Mouse (Mus musculus): ENCODE measurements around the gene Nacc2. TPM values are rescaled to one million over a fixed set of nuclear protein-coding genes. Genes with fewer than 3 reads are reported as not detected.

Gene Nacc2
- 1.1 and 1.2 TPM in 2 replicates for total RNA-seq (2015)
- 0.67 and 1.2 TPM in 2 replicates for total RNA-seq (2017)

DNA sequence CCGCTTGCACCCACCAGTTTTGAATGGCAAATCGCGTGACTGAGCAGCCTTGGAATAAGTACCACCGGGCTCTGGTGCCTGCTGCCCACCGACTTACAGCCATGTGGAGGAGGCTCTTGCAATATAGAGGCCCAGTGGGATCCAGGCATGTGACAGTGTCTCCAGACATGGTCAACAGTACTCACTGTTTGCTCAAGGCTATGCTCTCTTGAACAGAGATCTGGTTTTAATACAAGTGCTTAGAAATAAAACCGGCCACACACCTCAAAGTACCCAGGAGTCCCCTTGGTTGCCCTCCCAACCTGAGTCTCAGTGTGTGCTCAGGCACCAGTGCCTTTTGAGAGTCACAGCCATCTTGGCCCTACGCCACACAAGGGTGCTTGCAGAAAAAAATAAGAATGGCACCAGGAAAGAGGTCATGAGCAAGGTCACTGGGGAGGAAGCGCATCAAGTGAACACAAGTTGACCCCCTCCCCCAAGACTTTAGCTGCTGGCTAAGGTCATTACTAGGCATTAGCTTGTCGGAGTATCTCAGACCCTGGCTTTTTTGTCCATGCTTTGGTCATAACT, at the start of gene Nacc2:
Nacc2 (minus strand) TSS at position 142 of the 570 bp plus-strand sequence.
- ATAC-seq (replicated peaks; ENCODE audit: poor library complexity): 0 out of 2 replicates have a peak, but pooled peaks have one; percentile 19

- ATAC-seq (replicated peaks; ENCODE audit: poor library complexity): no peak
These were observed 49.1 kb upstream of the Nacc2 start for GRCm38 (mm10) chr2:26172166-26172565.

DNA sequence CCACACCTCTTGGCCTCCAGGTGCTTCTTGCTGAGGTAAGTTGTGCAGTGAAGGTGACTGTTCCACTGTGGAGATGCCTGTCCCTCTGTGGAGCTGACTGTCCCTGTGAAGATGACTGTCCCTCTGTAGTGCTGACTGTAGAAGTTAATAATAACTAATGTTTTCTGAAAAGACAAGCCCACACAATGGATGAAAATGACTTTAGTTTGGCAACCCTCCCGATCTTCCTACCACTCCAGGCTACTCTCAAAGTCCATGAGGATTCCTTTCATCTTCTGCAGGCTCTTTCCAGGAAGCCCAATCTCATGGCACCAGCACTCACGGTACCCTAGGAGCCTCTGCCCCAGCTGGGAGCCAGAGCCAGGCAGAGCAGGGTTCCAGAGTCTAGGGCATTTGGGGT, 47.4 kb upstream of the Nacc2 start:
- no peak for ATAC-seq (replicated peaks; ENCODE audit: poor library complexity)

DNA sequence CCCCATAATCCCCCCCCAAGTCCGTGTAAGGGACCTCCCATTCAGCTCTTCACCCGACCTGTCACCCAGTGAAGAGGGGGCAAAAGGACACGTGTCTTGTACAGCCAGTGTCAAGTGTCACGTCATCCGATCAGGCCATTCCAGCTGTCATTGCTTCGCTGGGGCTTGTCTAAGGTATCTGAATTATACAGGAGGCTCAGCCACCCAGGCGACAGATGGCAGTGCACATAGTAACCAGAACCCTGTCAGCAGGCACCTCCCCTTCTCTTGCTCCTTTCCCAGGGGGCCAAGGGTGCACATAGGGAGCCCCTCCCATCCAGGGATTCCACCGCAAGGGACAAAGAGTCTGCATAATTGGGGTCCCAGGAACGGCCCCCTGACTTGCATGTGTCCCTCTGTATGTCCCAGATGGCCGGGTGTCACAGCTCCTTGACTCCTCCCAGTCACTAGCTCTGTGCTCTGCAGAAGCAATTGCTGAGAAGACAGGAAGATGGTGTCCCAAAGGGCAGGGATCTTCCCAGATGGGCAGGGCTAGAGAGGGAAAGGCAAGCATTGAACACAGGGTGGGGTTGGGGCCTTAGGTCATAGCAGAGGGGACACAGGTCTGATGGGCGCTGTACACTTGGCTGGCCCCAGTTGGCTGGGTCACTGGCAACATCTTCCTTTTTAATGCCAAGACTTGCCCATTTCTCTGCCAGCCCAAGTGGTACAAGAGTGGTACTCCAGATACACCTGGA, 46.0 kb upstream of the Nacc2 start:
- ATAC-seq (replicated peaks; ENCODE audit: poor library complexity): no peak

DNA sequence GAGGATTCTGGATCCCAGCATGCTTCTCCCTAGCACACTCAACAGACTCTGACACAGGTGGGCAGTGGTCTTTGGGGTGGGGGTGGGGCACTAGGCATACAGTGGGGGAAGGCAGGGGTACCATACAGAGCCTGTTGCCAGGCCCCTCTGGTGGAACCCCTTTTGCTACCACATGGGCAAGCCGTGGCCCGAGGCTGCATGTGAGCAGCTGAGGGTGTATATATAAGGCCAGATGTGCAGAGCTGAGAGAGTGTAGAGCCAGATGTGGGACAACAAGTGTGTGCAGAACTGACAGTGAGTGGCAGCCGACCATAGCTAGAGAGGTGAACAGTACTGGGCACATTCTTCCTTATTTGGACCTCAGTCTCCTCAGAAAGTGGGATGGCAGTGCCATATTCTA, 43.9 kb upstream of the Nacc2 start:
- ATAC-seq (replicated peaks; ENCODE audit: poor library complexity): no peak

- ATAC-seq (replicated peaks; ENCODE audit: poor library complexity): no peak
These were observed 35.0 kb upstream of the Nacc2 start for GRCm38 (mm10) chr2:26158064-26158463.

DNA sequence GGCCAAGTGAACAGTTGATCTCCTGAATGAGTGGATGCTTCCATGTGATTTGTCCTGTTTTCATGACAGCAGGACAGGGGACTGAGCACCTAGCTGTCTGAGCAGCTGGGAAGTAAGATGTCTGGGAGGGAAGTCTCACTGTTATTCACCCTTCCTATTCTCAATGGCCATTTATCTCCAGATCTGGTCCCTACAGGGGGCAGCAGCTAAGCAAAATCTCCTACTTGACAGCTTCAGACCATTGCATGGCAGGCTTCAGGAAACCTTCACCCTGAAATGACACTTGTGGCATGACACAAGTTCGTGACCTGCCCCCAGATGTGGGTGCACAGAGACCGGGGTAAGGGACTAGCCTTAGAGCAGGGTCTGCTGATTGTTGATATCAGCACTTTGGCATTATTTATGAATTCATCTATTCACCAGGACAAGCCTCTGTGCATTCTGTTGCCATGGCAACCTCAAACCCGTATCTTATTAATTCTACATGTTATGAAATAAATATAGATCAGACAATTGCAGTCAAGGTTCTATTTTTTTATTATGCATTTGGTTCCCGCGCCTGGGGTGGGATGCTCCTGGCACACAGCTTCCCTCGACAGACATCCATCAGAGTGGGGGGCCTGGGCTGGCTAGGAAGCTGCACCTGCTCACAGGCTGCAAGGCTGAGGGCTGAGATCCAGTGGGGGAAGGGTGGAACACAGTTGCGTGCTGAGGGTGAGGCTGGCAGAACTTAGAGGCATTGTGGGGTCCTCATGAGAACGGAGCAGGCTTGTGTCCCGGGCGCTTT, 33.4 kb upstream of the Nacc2 start:
- ATAC-seq (replicated peaks; ENCODE audit: poor library complexity): no peak

GRCm38 (mm10) chr2:26155737-26156136, 32.7 kb upstream of the Nacc2 start:
- ATAC-seq (replicated peaks; ENCODE audit: poor library complexity): no peak

- ATAC-seq (replicated peaks; ENCODE audit: poor library complexity): peak; percentile 84
These were observed 31.6 kb upstream of the Nacc2 start for GRCm38 (mm10) chr2:26154586-26154985.

DNA sequence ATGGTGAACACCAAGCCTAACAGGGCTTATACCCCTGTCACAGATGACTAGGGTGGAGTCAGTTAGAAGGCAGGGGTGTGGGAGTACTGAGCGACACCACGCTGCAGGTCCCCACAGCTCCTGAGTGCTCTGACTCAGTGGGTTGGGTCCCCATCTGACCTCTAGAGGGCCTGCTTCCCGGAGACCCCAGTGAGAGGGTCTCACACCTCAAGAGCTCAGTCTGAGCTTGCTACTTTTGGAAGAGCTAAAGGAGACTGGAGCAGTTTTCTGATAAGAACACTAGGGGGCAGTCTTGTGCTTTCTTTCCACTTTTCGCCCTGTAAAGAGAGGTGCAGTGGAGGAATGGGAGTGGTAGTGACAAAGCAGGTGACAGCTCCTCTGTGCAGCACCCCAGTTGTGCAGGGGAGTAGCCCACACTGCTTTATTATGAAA, 30.9 kb upstream of the Nacc2 start:
- ATAC-seq (replicated peaks; ENCODE audit: poor library complexity): peak; percentile 82

GRCm38 (mm10) chr2:26153295-26153694, 30.3 kb upstream of the Nacc2 start:
- 0 out of 2 replicates have a peak, but pooled peaks have one; percentile 26 for ATAC-seq (replicated peaks; ENCODE audit: poor library complexity)

- ATAC-seq (replicated peaks; ENCODE audit: poor library complexity): no peak
These were observed 24.8 kb upstream of the Nacc2 start for GRCm38 (mm10) chr2:26147706-26148370.

DNA sequence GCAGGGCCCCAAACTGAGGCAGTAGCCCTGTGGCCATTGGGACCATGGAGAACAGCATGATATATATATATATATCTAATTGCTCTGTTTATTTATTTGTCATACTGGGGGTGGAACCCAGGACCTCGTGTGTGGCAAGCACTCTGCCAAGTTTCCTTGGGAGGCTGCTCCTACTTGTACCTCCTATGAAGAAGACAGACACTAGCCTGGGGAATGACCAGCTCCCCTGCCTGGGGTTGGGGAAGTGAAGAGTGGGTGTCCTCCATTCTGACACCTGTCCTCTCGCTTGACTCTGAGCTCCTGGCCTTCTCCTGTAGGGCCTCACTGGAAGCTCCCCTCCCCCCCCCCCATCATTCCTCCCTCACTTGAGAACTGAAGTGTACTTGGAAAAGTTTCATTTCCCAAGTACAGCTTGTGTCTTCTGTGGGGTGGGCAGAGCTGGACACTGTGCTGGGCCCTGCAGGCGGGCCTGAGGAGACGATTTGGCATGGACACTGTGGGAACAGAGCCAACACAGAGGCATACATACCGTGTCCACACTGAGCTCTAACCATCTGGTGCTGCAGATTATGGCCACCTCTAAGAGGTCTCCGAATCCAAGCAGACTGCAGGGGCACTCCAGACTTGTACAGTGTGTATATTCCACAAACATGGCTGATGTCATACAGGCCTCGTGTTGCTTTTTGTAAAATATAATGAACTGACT, 23.5 kb upstream of the Nacc2 start:
- no peak for ATAC-seq (replicated peaks; ENCODE audit: poor library complexity)

DNA sequence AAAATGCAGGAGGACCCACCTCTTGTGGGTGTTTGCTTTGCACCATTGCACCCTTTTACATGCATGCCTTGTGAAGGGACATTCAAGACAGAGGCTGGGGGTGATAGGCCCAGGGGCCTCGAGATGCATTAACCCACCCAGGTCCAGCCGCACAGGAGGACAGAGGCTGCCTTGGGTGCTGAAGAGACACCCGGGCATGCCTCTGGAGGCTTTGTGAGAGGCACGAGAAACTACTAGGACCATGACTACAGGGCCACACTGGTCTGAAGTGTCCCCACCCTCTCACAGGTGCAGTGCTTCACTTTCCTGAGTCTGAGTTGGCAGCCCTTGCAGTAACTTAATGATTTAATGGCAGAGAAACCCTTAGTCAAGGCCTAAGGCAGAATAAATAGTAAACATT, 22.1 kb upstream of the Nacc2 start:
- no peak for ATAC-seq (replicated peaks; ENCODE audit: poor library complexity)

DNA sequence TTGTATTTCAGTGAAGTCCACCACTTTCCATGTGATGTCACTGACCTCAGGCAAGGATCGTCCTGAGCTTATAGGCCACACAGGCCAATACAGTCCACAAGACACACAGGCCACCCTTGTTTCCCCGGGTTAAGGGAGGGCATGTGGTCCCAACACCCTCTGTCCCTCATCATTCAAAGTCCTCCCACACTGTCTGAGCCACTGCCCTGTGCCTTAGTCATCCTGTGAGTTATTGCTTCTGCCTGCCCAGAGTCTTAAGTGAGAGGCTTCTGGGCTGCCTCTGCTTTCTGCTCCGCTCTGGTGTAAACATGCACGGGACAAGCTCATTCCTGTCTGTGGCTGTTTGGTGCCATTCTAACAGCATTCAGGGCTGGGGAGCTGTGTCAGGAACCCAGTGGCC, 21.3 kb upstream of the Nacc2 start:
- ATAC-seq (replicated peaks; ENCODE audit: poor library complexity): no peak

DNA sequence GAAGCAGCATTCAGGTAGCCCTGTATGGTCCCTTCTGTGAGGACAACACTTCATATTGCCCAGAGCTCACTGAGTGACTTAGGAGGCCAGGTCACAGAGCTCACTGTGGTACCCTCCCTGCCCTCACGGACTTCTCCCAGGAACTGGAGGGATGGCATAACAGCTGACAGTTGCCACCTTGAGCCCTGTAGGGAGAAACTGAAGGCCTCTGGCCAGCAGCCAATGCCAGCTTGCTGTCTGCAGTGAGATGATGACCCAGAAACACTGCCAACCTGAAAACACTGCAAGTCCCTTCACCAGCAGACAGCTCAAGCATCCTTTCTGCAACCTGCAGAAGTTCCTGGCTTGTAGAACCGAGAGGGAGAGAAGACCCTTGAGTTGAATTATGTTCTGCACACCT, 20.5 kb upstream of the Nacc2 start:
- ATAC-seq (replicated peaks; ENCODE audit: poor library complexity): no peak

- no peak for ATAC-seq (replicated peaks; ENCODE audit: poor library complexity)
These were observed 20.0 kb upstream of the Nacc2 start for GRCm38 (mm10) chr2:26142986-26143385.

DNA sequence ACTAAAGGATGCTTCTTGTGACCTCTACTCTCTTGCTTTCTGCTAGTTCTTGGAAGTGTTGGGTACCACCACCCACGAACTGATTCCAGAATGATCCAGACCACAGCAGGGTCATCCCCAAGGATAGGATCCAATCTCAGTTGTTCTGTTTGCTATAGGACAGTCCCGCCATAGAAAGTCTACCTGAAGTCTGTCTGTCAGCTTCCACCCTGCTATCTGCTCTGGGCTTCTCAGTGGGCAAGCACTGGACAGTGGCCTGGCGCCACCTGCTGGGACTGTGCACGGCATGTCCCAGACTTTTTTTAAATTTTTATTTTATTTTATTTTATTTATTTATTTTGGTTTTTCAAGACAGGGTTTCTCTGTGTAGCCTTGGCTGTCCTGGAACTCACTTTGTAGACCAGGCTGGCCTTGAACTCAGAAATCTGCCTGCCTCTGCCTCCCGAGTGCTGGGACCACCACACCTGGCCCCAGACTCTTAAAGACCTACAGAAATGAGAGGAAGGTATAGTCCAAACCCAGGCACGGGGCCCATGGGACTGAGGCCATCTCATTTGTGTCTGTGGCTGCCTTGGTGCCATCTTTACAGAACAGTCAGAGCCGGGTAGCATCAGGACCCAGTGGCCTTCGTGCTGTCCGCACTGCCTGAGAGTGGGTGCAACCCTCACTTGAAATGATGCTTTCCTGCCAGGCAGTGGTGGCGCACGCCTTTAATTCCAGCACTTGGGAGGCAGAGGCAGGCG, 19.0 kb upstream of the Nacc2 start:
- ATAC-seq (replicated peaks; ENCODE audit: poor library complexity): no peak

- ATAC-seq (replicated peaks; ENCODE audit: poor library complexity): 0 out of 2 replicates have a peak, but pooled peaks have one; percentile 1
These were observed 17.9 kb upstream of the Nacc2 start for GRCm38 (mm10) chr2:26140903-26141302.

DNA sequence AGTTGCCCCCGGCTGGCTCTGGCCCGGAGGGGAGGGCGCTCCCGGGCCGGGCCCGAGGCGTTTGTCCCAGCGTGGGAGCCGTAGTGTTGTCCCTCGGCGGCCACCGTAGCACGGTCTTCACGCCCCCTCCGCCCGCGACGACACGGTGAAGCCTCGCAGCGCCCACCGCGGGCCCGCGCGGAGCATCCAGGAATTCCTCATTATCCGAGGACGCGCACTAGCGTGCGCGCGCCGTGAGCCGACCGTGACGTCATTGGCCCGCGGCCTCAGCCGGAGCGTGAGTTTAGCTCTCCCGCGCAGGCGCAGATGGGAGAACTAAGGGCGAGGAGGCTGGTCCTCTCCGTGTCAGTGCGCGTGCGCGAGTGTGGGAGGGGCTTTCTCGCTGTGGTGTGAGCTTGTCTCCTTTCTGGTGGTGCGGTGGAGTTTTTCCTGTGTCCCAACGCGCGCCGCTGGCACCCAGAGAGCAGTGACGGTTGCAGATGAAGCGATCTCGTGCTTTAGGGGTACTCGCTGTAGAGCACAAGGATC, 17.3 kb upstream of the Nacc2 start:
- ATAC-seq (replicated peaks; ENCODE audit: poor library complexity): peak; percentile 80

Data from megakaryocyte progenitor cell, adult 5-6 weeks (primary cell).